Mouse (Mus musculus) bone marrow, adult 2 months (tissue): ENCODE measurements around the gene Lrrc39. TPM values are rescaled to one million over a fixed set of nuclear protein-coding genes. Genes with fewer than 3 reads are reported as not detected.

Experiments
- H3K27ac ChIP-seq: fragments of 200-500 bp; 2 replicates; pipeline ENCODE4 v1.5.1; 2012; ENCODE audit warnings: low read depth, mild to moderate bottlenecking, control low read depth, inconsistent platforms, low read length; ENCODE audit not compliant: control insufficient read depth, poor library complexity, insufficient read depth
- H3K4me1 ChIP-seq: fragments of 200-500 bp; 2 replicates; pipeline ENCODE4 v1.6.1; 2011; ENCODE audit warnings: low read length; ENCODE audit not compliant: control insufficient read depth, insufficient read depth
- H3K4me3 ChIP-seq: fragments of 200-500 bp; replicated peaks from 2 replicates; pipeline ENCODE3; 2011; ENCODE audit warnings: mild to moderate bottlenecking, low read depth, low read length, control low read depth; ENCODE audit not compliant: control insufficient read depth
- CTCF ChIP-seq: fragments of 200-500 bp; IDR thresholded peaks from 2 replicates; pipeline ENCODE4 v1.5.1; 2011; ENCODE audit warnings: low read length, control low read depth; ENCODE audit not compliant: control insufficient read depth, insufficient read depth
- POLR2A ChIP-seq: fragments of 200-500 bp; IDR thresholded peaks from 2 replicates; pipeline ENCODE4 v1.6.1; 2011; ENCODE audit warnings: low read depth, mild to moderate bottlenecking, control low read depth, low read length, borderline replicate concordance; ENCODE audit not compliant: control insufficient read depth
- WGBS: fragments of 180-500 bp; shearing (Covaris S2); methylation state at CpG from one replicate; pipeline ENCODE4 v1.1.7; 2018; 5-methylcytosine and 5-hydroxymethylcytosine counted together
- polyA plus RNA-seq: library from polyadenylated mRNA; stranded (reverse); fragments of >200 nt; gene quantifications from 2 replicates; pipeline ENCODE4 v1.2.4, GENCODE M21; 2011; ENCODE audit warnings: low replicate concordance; ENCODE audit not compliant: missing spikeins, insufficient read depth, insufficient read length

Lrrc39 gene
- polyA plus RNA-seq, 1 experiment = 3.4 TPM

GRCm38 (mm10) chr3:116595603-116595991, 32.8 kb downstream of the Lrrc39 start:
- WGBS = 6% methylated on average over 10 of the region's 10 CpGs
- H3K4me1 ChIP-seq = no peaks in the 10 kb centered on the region
- peak overlapping the region; percentile 90 for H3K4me3 ChIP-seq
- TF ChIP-seq CTCF = no peak
- TF ChIP-seq POLR2A = no peak
- peak overlapping the region; percentile 69 for H3K27ac ChIP-seq

- whole genome bisulfite sequencing = 84% methylated on average over 2 of the region's 2 CpGs
- no peak for TF ChIP-seq CTCF
- TF ChIP-seq POLR2A = no peak
- H3K4me1 ChIP-seq = no peaks in the 10 kb centered on the region
Measured at GRCm38 (mm10) chr3:116599705-116600104, 36.9 kb downstream of the Lrrc39 start.

GRCm38 (mm10) chr3:116601005-116601404, 38.2 kb downstream of the Lrrc39 start:
- Histone ChIP-seq H3K4me1 (no peaks in the 10 kb centered on the region), H3K4me3 (no peak overlapping the region), H3K27ac (no peak overlapping the region)
- TF ChIP-seq CTCF = no peak
- no peak for TF ChIP-seq POLR2A
- WGBS = 24% methylated on average over 5 of the region's 5 CpGs

More at GRCm38 (mm10) chr3:116599705-116600104, 36.9 kb downstream of the Lrrc39 start:
- Histone ChIP-seq H3K27ac (no peak overlapping the region), H3K4me3 (no peak overlapping the region)

- no peak for TF ChIP-seq CTCF
- TF ChIP-seq POLR2A = no peak
- H3K4me3 ChIP-seq = no peak overlapping the region
- WGBS = 82% methylated on average over 5 of the region's 5 CpGs
- no peak overlapping the region for H3K27ac ChIP-seq
- H3K4me1 ChIP-seq = no peaks in the 10 kb centered on the region
Measured at GRCm38 (mm10) chr3:116601781-116602180, 39.0 kb downstream of the Lrrc39 start.

GRCm38 (mm10) chr3:116604570-116604969, 41.8 kb downstream of the Lrrc39 start:
- Histone ChIP-seq H3K4me1 (no peaks in the 10 kb centered on the region), H3K27ac (no peak overlapping the region), H3K4me3 (no peak overlapping the region)
- WGBS = 86% methylated on average over 9 of the region's 9 CpGs
- no peak for TF ChIP-seq POLR2A
- TF ChIP-seq CTCF = no peak

GRCm38 (mm10) chr3:116614295-116614892, 51.6 kb downstream of the Lrrc39 start, which contains the start of gene Trmt13:
Gene Trmt13, minus strand, starts transcription at chr3:116614587.
- H3K27ac ChIP-seq = no peak within 1 kb of the TSS

GRCm38 (mm10) chr3:116615318-116616068, 52.7 kb downstream of the Lrrc39 start:
- 67% methylated on average over 8 of the region's 8 CpGs for WGBS
- Histone ChIP-seq H3K27ac (no peak overlapping the region), H3K4me3 (no peak overlapping the region), H3K4me1 (no peaks in the 10 kb centered on the region)
- TF ChIP-seq CTCF (no peak), POLR2A (no peak)

More at GRCm38 (mm10) chr3:116614295-116614892, 51.6 kb downstream of the Lrrc39 start, which contains the start of gene Trmt13:
- Histone ChIP-seq H3K4me3 (no peak within 1 kb of the TSS), H3K4me1 (no peaks in the 10 kb centered on the region)
- no peak for TF ChIP-seq CTCF
- WGBS = 85% methylated on average over 10 of the region's 10 CpGs

DNA sequence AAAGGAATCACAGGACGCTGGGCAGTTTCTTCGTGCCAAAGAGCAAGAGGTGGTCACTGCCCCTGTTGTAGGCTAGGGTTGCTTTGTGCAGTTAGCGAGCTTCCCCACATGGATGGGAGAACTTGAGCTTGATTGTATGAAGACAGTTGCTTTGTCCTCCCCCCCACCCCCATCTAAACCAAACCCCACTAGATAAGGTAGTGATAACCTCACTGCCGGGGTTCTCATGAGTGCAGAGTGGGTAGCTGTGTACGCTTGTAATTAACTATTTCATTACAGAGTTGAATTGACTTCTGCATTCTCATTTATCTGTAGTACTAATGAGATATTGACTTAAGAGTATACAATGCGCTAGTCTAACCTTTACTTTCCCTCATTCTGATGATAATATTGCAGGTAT, 56.1 kb downstream of the Lrrc39 start:
- Histone ChIP-seq H3K4me1 (no peaks in the 10 kb centered on the region), H3K27ac (no peak overlapping the region), H3K4me3 (no peak overlapping the region)
- TF ChIP-seq CTCF (no peak), POLR2A (no peak)
- 71% methylated on average over 6 of the region's 6 CpGs for WGBS
